Mouse (Mus musculus) adipose tissue, adult 10 weeks (tissue): Measurements from ENCODE around the gene Pbrm1. TPM values are rescaled to one million over a fixed set of nuclear protein-coding genes. Genes with fewer than 3 reads are reported as not detected.

ENCODE experiments used
- polyA plus RNA-seq: library from polyadenylated mRNA; stranded (reverse); fragments of 350-450 nt; fragmentation: Illumina TruSeq; extraction: RNeasy Lipid Tissue Mini Kit (QIAGEN cat#74804); gene quantifications from one replicate; pipeline ENCODE4 v1.2.3, GENCODE M21; 2014; ENCODE audit warnings: low read depth, low replicate concordance

Pbrm1 gene
- polyA plus RNA-seq, result 18.0 TPM

DNA sequence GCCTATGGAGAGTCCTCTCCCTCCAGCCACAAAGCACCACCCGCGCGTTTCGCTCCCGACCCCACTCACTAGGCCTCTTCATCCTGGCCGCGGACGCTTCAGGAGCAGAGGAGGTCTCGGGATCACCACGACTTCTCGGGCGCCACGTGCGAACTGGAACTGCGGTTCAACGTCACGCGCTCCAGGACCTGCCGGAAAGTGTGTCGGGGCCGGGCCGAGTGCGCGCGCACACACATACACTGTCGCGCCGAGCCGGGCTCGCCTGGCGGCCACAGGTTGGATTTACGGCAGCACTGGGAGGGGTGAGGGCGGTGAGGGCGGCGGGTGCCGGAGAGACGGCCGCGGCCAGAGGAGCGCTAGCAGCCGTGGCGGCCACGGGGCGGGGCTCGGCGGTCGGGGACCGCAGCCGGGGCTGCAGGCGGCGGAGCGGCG lies at the start of gene Pbrm1, which contains the start of gene Gnl3:
TSS of gene Pbrm1 (plus strand) at position 279 of the 432 bp plus-strand sequence.
TSS of gene Gnl3 (minus strand) at position 293 of the 432 bp plus-strand sequence.

DNA sequence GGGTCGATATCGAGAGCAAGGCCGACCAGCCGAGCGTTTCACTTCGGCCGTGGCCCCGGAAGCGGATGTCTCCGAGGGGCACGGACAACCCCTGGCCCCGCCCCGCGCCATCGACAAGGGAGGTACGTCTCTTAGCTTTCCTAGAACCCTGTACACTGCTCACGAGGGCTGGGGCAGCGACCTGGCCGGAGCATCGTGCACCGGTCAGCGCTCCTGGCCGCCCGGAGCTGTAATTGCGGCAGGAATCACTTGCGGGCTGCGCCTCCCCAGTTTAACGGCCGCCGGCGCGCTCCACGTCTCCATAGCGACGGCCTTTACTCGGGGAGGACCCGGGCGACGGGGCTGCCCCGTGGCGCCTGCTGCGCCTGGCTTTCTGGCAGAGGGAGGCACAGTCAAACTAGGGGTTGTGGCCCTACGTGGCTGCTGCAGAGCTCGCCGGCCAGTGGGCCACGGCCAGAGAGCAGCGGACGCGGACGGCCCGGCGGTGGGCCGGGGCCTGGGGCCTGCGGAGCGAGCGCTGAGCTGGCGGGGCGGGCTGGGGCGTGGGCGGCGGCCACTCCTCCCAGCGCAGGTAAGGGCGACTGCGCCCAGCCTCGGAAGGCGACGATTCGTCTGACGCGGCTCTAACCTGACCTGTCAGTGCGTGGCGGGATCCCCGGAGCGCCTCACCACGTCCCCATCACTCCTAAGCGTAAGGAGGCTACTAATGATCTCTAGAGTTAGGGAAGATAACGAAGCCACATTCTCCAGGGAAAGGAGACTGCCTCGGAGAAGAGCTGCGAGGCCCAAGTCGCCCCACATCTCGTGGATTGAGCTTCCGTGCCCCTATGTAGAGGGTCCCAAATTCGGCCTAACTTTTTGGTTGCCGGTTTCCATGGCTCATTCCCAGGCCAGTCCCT lies 17.4 kb upstream of the Pbrm1 start, which contains the start of the genes Glt8d1 and Spcs1:
TSS of gene Glt8d1 (plus strand) at position 94 of the 899 bp plus-strand sequence.
TSS of gene Spcs1 (minus strand) at position 366 of the 899 bp plus-strand sequence.

DNA sequence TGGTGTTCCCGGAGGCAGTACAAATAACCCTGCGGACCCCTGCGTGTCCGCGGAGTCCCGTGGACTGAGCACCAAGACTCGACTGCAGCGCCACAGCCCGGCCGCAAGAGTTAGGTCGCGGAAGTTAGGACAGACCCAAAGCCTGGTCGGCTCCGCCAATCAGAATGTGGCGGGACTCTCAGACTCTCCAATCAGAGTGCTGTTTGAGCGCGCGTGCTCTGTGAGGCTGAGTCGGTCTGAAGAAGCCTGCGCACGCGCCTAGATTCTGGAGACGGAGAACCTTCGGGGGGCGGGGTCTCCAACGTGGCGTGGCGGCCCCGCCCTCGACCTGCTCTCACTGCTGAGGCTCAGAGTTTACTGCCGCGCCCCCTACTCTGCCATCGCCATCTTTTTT lies 109.9 kb downstream of the Pbrm1 start, which contains the start of gene Smim4:
TSS of gene Smim4 (minus strand) at position 131 of the 394 bp plus-strand sequence.

DNA sequence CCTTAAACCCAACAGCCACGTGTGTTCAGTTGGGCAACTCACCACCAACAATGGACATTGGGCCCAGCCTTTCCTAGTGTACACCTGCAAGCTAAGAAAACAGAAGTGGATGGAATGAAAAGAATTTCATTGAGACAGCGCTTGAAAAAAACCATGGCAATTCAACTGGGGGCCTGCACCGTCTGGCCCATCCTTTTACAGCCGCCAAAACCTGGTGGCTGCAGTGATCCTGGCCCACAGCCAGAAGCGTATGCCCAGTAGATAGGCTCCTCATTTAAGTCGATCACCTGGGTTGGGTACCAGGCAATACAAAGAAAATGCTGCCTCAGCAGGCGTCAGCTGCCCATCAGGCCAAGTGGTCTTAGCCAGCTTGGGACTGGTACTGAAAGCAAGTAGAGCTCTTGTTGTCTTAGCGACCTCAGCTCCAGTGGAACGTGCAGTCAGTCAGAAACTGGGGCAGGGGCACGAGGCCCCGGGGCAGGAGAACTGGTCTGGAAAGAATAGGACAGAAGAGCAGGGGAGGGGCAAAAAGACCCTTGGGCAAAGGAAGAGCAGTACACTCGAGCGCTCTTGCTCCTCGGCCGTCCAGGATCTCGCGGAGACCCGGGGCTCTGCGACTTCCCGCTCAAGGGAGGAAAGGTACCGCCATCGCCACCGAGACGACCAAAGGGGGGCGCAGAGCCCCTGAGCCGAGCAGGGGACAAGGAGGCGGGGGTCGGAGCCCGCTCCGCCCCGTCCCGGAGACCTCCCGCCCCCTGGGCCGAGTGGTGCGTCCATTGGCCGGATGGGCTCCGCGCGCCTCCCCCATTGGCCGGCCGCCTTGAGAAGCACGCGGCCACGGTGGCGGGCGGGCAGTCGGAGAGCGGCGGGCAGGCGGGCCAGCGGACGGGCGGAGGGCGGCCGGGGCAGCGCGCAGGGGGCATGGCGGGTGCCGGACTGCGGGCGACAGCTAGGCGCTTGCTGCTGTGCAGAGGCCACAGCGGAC lies 111.6 kb downstream of the Pbrm1 start, which contains the start of gene Nt5dc2:
TSS of gene Nt5dc2 (plus strand) at position 818 of the 985 bp plus-strand sequence.

DNA sequence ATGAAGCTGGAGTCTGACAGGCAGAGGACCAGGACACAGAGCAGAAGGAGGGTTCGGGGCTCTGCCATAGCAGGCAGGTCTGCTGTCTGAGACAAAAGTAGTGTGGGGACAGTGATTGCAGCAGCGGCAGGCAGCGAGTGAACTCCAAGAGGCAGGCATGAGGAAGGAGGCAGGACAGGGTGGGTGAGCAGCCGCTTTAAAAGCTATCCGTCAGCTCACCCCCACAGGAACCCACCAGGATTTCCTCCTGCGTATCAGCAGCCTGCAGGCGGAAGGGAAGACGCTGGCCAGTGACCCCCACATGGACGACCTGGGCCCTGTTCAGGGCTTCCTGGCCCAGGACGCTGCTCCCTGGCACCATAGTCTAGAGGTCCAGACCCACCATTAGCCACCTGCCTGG lies 149.5 kb downstream of the Pbrm1 start, which contains the start of gene Stab1:
TSS of gene Stab1 (minus strand) at position 217 of the 400 bp plus-strand sequence.

Other genes starting within 250 kb of the Pbrm1 start
- gene Tmem110, start 193.5 kb upstream of the Pbrm1 start, polyA plus RNA-seq, result 35.8 TPM
- 20.8 TPM for gene Mustn1, start 139.9 kb upstream of the Pbrm1 start, polyA plus RNA-seq
- gene Itih4, start 132.7 kb upstream of the Pbrm1 start, polyA plus RNA-seq, result 1.5 TPM
- gene Itih3, start 95.4 kb upstream of the Pbrm1 start, polyA plus RNA-seq, result 2.6 TPM
- not detected for gene Itih1, start 75.8 kb upstream of the Pbrm1 start, polyA plus RNA-seq
- 13.6 TPM for gene Nek4, start 67.8 kb upstream of the Pbrm1 start, polyA plus RNA-seq
- 75.5 TPM for gene Glt8d1, start 17.7 kb upstream of the Pbrm1 start, polyA plus RNA-seq
- 318 TPM for gene Spcs1, start 17.5 kb upstream of the Pbrm1 start, polyA plus RNA-seq
- 43.5 TPM for gene Gnl3, start within 50 bp of the Pbrm1 start, polyA plus RNA-seq
- gene Smim4, start 109.8 kb downstream of the Pbrm1 start, polyA plus RNA-seq, result 34.3 TPM
- gene Nt5dc2, start 111.9 kb downstream of the Pbrm1 start, polyA plus RNA-seq, result 25.1 TPM
- 47.2 TPM for gene Stab1, start 149.5 kb downstream of the Pbrm1 start, polyA plus RNA-seq
- 1.4 TPM for gene Tnnc1, start 189.2 kb downstream of the Pbrm1 start, polyA plus RNA-seq
- 268 TPM for gene Nisch, start 197.8 kb downstream of the Pbrm1 start, polyA plus RNA-seq
- 16.2 TPM for gene Sema3g, start 198.7 kb downstream of the Pbrm1 start, polyA plus RNA-seq
- 38.3 TPM for gene Phf7, start 232.2 kb downstream of the Pbrm1 start, polyA plus RNA-seq
- 37.2 TPM for gene Bap1, start 232.3 kb downstream of the Pbrm1 start, polyA plus RNA-seq